Mouse (Mus musculus) heart, adult 8-10 months (tissue): ENCODE results near the gene Naf1. TPM values are rescaled to one million over a fixed set of nuclear protein-coding genes. Genes with fewer than 3 reads are reported as not detected.

Experiments used
- total RNA-seq, 4 experiments: library from RNA; stranded (reverse); gene quantifications; 2 replicates each; pipeline ENCODE4 v1.2.4; 2022

The Naf1 gene
- total RNA-seq, 4 experiments from 2014 or later = 4.6 to 5.4 (median 4.9) TPM

Other genes with a start within 250 kb of the Naf1 start
- not detected for gene Npy5r, start 172.1 kb upstream of the Naf1 start, total RNA-seq
- 1 to 10 TPM; 1.8 to 2.6 (median 2.0) TPM for gene Npy1r, start 163.0 kb upstream of the Naf1 start, total RNA-seq